Mouse (Mus musculus) ES-E14 (cell line): ENCODE data around the gene Chrnd. TPM values are rescaled to one million over a fixed set of nuclear protein-coding genes. Genes with fewer than 3 reads are reported as not detected.
A peak's percentile ranks its signal among the peaks of the same experiment; 100 is the strongest.

Experiments
- DNase-seq: peaks from one replicate; pipeline ENCODE4 v3.0.0-alpha.2; 2013; ENCODE audit warnings: low read depth, low spot score
- H3K27ac ChIP-seq: 2 replicates; pipeline ENCODE4 v1.5.1; 2012; ENCODE audit warnings: low read depth, mild to moderate bottlenecking, low read length, moderate library complexity, mixed read lengths; ENCODE audit not compliant: poor library complexity, insufficient read depth, severe bottlenecking
- H3K36me3 ChIP-seq: 2 replicates; pipeline ENCODE4 v1.6.1; 2012; ENCODE audit warnings: mild to moderate bottlenecking, low read length, moderate library complexity, mixed read lengths; ENCODE audit not compliant: control insufficient read depth, poor library complexity, insufficient read depth, severe bottlenecking
- H3K4me1 ChIP-seq, 2 experiments: fragments of 150-350 bp in 1 of 2; sonication (generic) in 1 of 2; 2 replicates each; pipeline ENCODE4 v1.6.1; 2012; ENCODE audit warnings: low read length in 2 of 2, mild to moderate bottlenecking in 1 of 2, mixed read lengths in 1 of 2; ENCODE audit not compliant: control insufficient read depth in 2 of 2, insufficient read depth in 2 of 2, poor library complexity in 1 of 2
- H3K4me3 ChIP-seq, 2 experiments: fragments of 150-350 bp in 1 of 2; sonication (generic) in 1 of 2; 2 replicates each; pipeline ENCODE4 v1.5.1; 2012; ENCODE audit warnings: low read length in 2 of 2, low read depth in 1 of 2, mild to moderate bottlenecking in 1 of 2, mixed read lengths in 1 of 2; ENCODE audit not compliant: insufficient read depth in 1 of 2, poor library complexity in 1 of 2, severe bottlenecking in 1 of 2
- H3K9ac ChIP-seq: 2 replicates; pipeline ENCODE4 v1.6.1; 2012; ENCODE audit warnings: low read depth, mild to moderate bottlenecking, low read length, mixed read lengths; ENCODE audit not compliant: poor library complexity, insufficient read depth, severe bottlenecking
- H3K9me3 ChIP-seq: fragments of 150-350 bp; sonication (generic); 2 replicates; pipeline ENCODE4 v1.6.1; 2012; ENCODE audit warnings: low read depth, mild to moderate bottlenecking, low read length; ENCODE audit not compliant: control insufficient read depth, insufficient read depth
- CHD2 ChIP-seq: IDR thresholded peaks from 2 replicates; pipeline ENCODE4 v1.6.1; 2014; ENCODE audit warnings: mild to moderate bottlenecking, low read depth, low read length, inconsistent platforms
- HCFC1 ChIP-seq: IDR thresholded peaks from 2 replicates; pipeline ENCODE4 v1.6.1; 2012; ENCODE audit warnings: low read length, inconsistent platforms, borderline replicate concordance; ENCODE audit not compliant: insufficient read depth
- MAFK ChIP-seq: IDR thresholded peaks from 2 replicates; pipeline ENCODE4 v1.6.1; 2014; ENCODE audit warnings: mild to moderate bottlenecking, low read depth, low read length, inconsistent platforms; ENCODE audit not compliant: insufficient read depth
- ZC3H11A ChIP-seq: IDR thresholded peaks from 2 replicates; pipeline ENCODE4 v1.6.1; 2012; ENCODE audit warnings: low read depth, mild to moderate bottlenecking, inconsistent platforms, low read length, borderline replicate concordance
- ZNF384 ChIP-seq: IDR thresholded peaks from 2 replicates; pipeline ENCODE4 v1.6.1; 2012; ENCODE audit warnings: low read depth, low read length, inconsistent platforms
- in situ Hi-C, 2 experiments: fragments of 600-800 bp; cut with MboI; formaldehyde crosslinking; loops; one replicate each; pipeline ENCODE4 v1.15.1; 2025; ENCODE audit warnings: low sequenced_read_pairs in 2 of 2, inconsistent platforms in 1 of 2; ENCODE audit not compliant: unreplicated experiment in 2 of 2
- total RNA-seq: library from RNA; depleted of rRNA; stranded (reverse); fragments of 300-350 nt; gene quantifications from 2 replicates; pipeline ENCODE4 v1.2.3, GENCODE M21; 2012

Chrnd gene
- total RNA-seq, 1 experiment, result 0.13 TPM

- in situ Hi-C loops, result no loop called here
- Histone ChIP-seq H3K4me1 (peaks cover 0 to 3% of the 10 kb centered on the region in 2 experiments; a peak in 1 of 4 replicates), H3K27ac (no peak within 1 kb of the TSS), H3K9me3 (no peaks in the 10 kb centered on the region), H3K36me3 (no peaks in the 10 kb centered on the region), H3K4me3 (peak within 1 kb of the TSS; percentile 54 to 61), H3K9ac (no peak within 1 kb of the TSS)
- TF ChIP-seq HCFC1, result no peak
- no peak for TF ChIP-seq MAFK
- no peak for TF ChIP-seq ZNF384
- TF ChIP-seq CHD2, result no peak
- no peak for TF ChIP-seq ZC3H11A
- DNase-seq, result no peak
Observed at GRCm38 (mm10) chr1:87156199-87156587, 34.2 kb upstream of the Chrnd start, which contains the start of gene Ecel1. TSS of gene Ecel1 (minus strand) at chr1:87156521.

GRCm38 (mm10) chr1:87159396-87159795 is 31.0 kb upstream of the Chrnd start:
- H3K9me3 ChIP-seq, result no peaks in the 10 kb centered on the region
- no peak overlapping the region for H3K27ac ChIP-seq
- no peaks in the 10 kb centered on the region; a peak in 1 of 4 replicates for H3K4me1 ChIP-seq
- in situ Hi-C loops, result no loop called here
- TF ChIP-seq MAFK (no peak), CHD2 (no peak), ZC3H11A (no peak), HCFC1 (no peak), ZNF384 (no peak)
- DNase-seq, result no peak
- H3K36me3 ChIP-seq, result no peaks in the 10 kb centered on the region
- H3K9ac ChIP-seq, result no peak overlapping the region
- no peak overlapping the region for H3K4me3 ChIP-seq

GRCm38 (mm10) chr1:87164164-87164795 is 26.1 kb upstream of the Chrnd start:
- TF ChIP-seq MAFK (no peak), ZNF384 (no peak), ZC3H11A (no peak), HCFC1 (no peak), CHD2 (no peak)
- Histone ChIP-seq H3K9me3 (no peaks in the 10 kb centered on the region), H3K27ac (no peak overlapping the region), H3K4me3 (no peak overlapping the region), H3K36me3 (no peaks in the 10 kb centered on the region), H3K9ac (no peak overlapping the region), H3K4me1 (no peaks in the 10 kb centered on the region)
- in situ Hi-C loops, result no loop called here
- no peak for DNase-seq

GRCm38 (mm10) chr1:87164796-87165184 is 25.6 kb upstream of the Chrnd start:
- Histone ChIP-seq H3K9ac (no peak overlapping the region), H3K36me3 (no peaks in the 10 kb centered on the region), H3K4me3 (no peak overlapping the region), H3K9me3 (no peaks in the 10 kb centered on the region), H3K27ac (no peak overlapping the region), H3K4me1 (no peaks in the 10 kb centered on the region)
- in situ Hi-C loops, result no loop called here
- TF ChIP-seq ZC3H11A (no peak), HCFC1 (no peak), CHD2 (no peak)
- DNase-seq, result no peak

- in situ Hi-C loops, result loop anchor here in 1 of 2 experiments (10.0 kb wide), 1 partner anchor 354 kb away; no protein-coding TSS in a partner anchor
- Histone ChIP-seq H3K9ac (no peak overlapping the region), H3K36me3 (no peaks in the 10 kb centered on the region), H3K27ac (no peak overlapping the region), H3K4me3 (0 out of 4 replicates have a peak overlapping the region, but pooled peaks of 1 of the 2 experiments have one; percentile 0), H3K4me1 (peaks cover 0 to 6% of the 10 kb centered on the region in 2 experiments; a peak in 1 of 4 replicates), H3K9me3 (no peaks in the 10 kb centered on the region)
- no peak for DNase-seq
- TF ChIP-seq HCFC1 (no peak), CHD2 (no peak), ZNF384 (no peak), ZC3H11A (no peak)
Observed at GRCm38 (mm10) chr1:87170458-87170857, 19.9 kb upstream of the Chrnd start.
